Mouse (Mus musculus) limb, embryonic 12.5 days (tissue): Measurements from ENCODE around the gene Gm26897. TPM values are rescaled to one million over a fixed set of nuclear protein-coding genes. Genes with fewer than 3 reads are reported as not detected.

ENCODE experiments used
- ATAC-seq: fragments of 200-750 bp; cut with Nextera tagmentation; 2 replicates; pipeline ENCODE4 v1.8.0; 2017; ENCODE audit warnings: low read depth, moderate TSS enrichment; ENCODE audit not compliant: insufficient number of reproducible peaks, insufficient read depth, low FRiP score, low TSS enrichment
- H3K27ac ChIP-seq: fragments of 300-500 bp; sonication (generic); 2 replicates; pipeline ENCODE4 v1.5.1; 2016; ENCODE audit warnings: mild to moderate bottlenecking, moderate library complexity
- H3K27me3 ChIP-seq: fragments of 300-500 bp; sonication (generic); 2 replicates; pipeline ENCODE4 v1.6.1; 2016; ENCODE audit warnings: mild to moderate bottlenecking, moderate library complexity
- H3K36me3 ChIP-seq: fragments of 300-500 bp; sonication (generic); 2 replicates; pipeline ENCODE4 v1.6.1; 2016; ENCODE audit warnings: mild to moderate bottlenecking, moderate library complexity
- H3K4me1 ChIP-seq: fragments of 300-500 bp; sonication (generic); replicated peaks from 2 replicates; pipeline ENCODE4 v1.6.1; 2016
- H3K4me2 ChIP-seq: fragments of 300-500 bp; sonication (generic); 2 replicates; pipeline ENCODE4 v1.6.1; 2016; ENCODE audit warnings: mild to moderate bottlenecking, moderate library complexity
- H3K4me3 ChIP-seq: fragments of 300-500 bp; sonication (generic); replicated peaks from 2 replicates; pipeline ENCODE4 v1.5.1; 2016; ENCODE audit warnings: mild to moderate bottlenecking
- H3K9ac ChIP-seq: fragments of 300-500 bp; sonication (generic); replicated peaks from 2 replicates; pipeline ENCODE4 v1.6.1; 2016; ENCODE audit warnings: mild to moderate bottlenecking, moderate library complexity
- H3K9me3 ChIP-seq: fragments of 300-500 bp; sonication (generic); 2 replicates; pipeline ENCODE4 v1.6.1; 2016; ENCODE audit warnings: mild to moderate bottlenecking, moderate library complexity
- WGBS: fragments of 180-500 bp; shearing (Covaris S2); methylation state at CpG from one replicate; pipeline ENCODE4 v1.1.7; 2016; 5-methylcytosine and 5-hydroxymethylcytosine counted together
- polyA plus RNA-seq: library from polyadenylated mRNA; unstranded; fragments of >200 nt; fragmentation: Nextera tagmentation; extraction: Ambion mirVana; gene quantifications from 2 replicates; pipeline ENCODE4 v1.2.1, GENCODE M21; 2016

The Gm26897 gene
- polyA plus RNA-seq, 1 experiment from 2014 or later, result not detected

- Histone ChIP-seq H3K9ac (no peak overlapping the region), H3K9me3 (no peaks in the 10 kb centered on the region), H3K27ac (no peak overlapping the region), H3K4me3 (no peak overlapping the region), H3K4me2 (no peak overlapping the region), H3K36me3 (no peaks in the 10 kb centered on the region), H3K4me1 (0 out of 2 replicates have a peak, but pooled peaks cover 5% of the 10 kb centered on the region), H3K27me3 (peaks cover 57% of the 10 kb centered on the region)
- WGBS, result 91% methylated on average over 13 of the region's 13 CpGs
- no peak for ATAC-seq
Measured at GRCm38 (mm10) chr5:111750092-111750491, 16.4 kb downstream of the Gm26897 start.

- H3K4me2 ChIP-seq, result no peak overlapping the region
- H3K4me3 ChIP-seq, result 0 out of 2 replicates have a peak overlapping the region, but pooled peaks have one; percentile 1
Measured at GRCm38 (mm10) chr5:111754484-111755139, 20.9 kb downstream of the Gm26897 start.

GRCm38 (mm10) chr5:111755330-111755729 is 21.6 kb downstream of the Gm26897 start:
- no peaks in the 10 kb centered on the region for H3K36me3 ChIP-seq
- H3K4me2 ChIP-seq, result no peak overlapping the region
- H3K27ac ChIP-seq, result no peak overlapping the region
- WGBS, result 15% methylated on average over 5 of the region's 5 CpGs
- H3K27me3 ChIP-seq, result peaks cover 62% of the 10 kb centered on the region
- ATAC-seq, result no peak
- H3K9ac ChIP-seq, result no peak overlapping the region
- no peak overlapping the region for H3K4me3 ChIP-seq
- no peaks in the 10 kb centered on the region for H3K9me3 ChIP-seq
- 0 out of 2 replicates have a peak, but pooled peaks cover 4% of the 10 kb centered on the region for H3K4me1 ChIP-seq

More at GRCm38 (mm10) chr5:111754484-111755139, 20.9 kb downstream of the Gm26897 start:
- H3K9me3 ChIP-seq, result no peaks in the 10 kb centered on the region
- no peaks in the 10 kb centered on the region for H3K36me3 ChIP-seq
- ATAC-seq, result no peak
- WGBS, result 35% methylated on average over 16 of the region's 16 CpGs
- 0 out of 2 replicates have a peak, but pooled peaks cover 4% of the 10 kb centered on the region for H3K4me1 ChIP-seq
- no peak overlapping the region for H3K27ac ChIP-seq
- no peak overlapping the region; the same call in 1 of the 2 replicates for H3K9ac ChIP-seq
- H3K27me3 ChIP-seq, result peaks cover 61% of the 10 kb centered on the region

GRCm38 (mm10) chr5:111760721-111761480 is 27.2 kb downstream of the Gm26897 start:
- no peak overlapping the region for H3K9ac ChIP-seq
- H3K4me1 ChIP-seq, result peaks cover 18% of the 10 kb centered on the region
- H3K36me3 ChIP-seq, result no peaks in the 10 kb centered on the region
- no peak overlapping the region for H3K27ac ChIP-seq
- no peaks in the 10 kb centered on the region for H3K9me3 ChIP-seq
- ATAC-seq, result no peak
- H3K27me3 ChIP-seq, result peaks cover 76% of the 10 kb centered on the region
- 24% methylated on average over 10 of the region's 10 CpGs for WGBS
- peak overlapping the region; percentile 17 for H3K4me3 ChIP-seq
- H3K4me2 ChIP-seq, result peak overlapping the region; percentile 49

- WGBS, result 1% methylated on average over 12 of the region's 12 CpGs
- Histone ChIP-seq H3K36me3 (no peaks in the 10 kb centered on the region), H3K4me2 (peak overlapping the region; percentile 49), H3K4me3 (peak overlapping the region; percentile 17), H3K9ac (no peak overlapping the region), H3K27ac (no peak overlapping the region), H3K9me3 (no peaks in the 10 kb centered on the region), H3K4me1 (peaks cover 18% of the 10 kb centered on the region), H3K27me3 (peaks cover 81% of the 10 kb centered on the region)
- no peak for ATAC-seq
Measured at GRCm38 (mm10) chr5:111761574-111761973, 27.9 kb downstream of the Gm26897 start.

GRCm38 (mm10) chr5:111762085-111762484 is 28.4 kb downstream of the Gm26897 start:
- peaks cover 18% of the 10 kb centered on the region for H3K4me1 ChIP-seq
- H3K4me3 ChIP-seq, result no peak overlapping the region
- H3K9me3 ChIP-seq, result no peaks in the 10 kb centered on the region
- H3K36me3 ChIP-seq, result no peaks in the 10 kb centered on the region
- ATAC-seq, result no peak
- H3K27ac ChIP-seq, result no peak overlapping the region
- peaks cover 85% of the 10 kb centered on the region for H3K27me3 ChIP-seq
- 10% methylated on average over 17 of the region's 17 CpGs for WGBS
- H3K4me2 ChIP-seq, result peak overlapping the region; percentile 49
- no peak overlapping the region for H3K9ac ChIP-seq

- Histone ChIP-seq H3K27me3 (peaks cover 58% of the 10 kb centered on the region), H3K9me3 (no peaks in the 10 kb centered on the region), H3K4me3 (no peak overlapping the region), H3K27ac (no peak overlapping the region), H3K9ac (no peak overlapping the region), H3K4me2 (no peak overlapping the region), H3K4me1 (peaks cover 38% of the 10 kb centered on the region), H3K36me3 (no peaks in the 10 kb centered on the region)
- ATAC-seq, result no peak
- WGBS, result 72% methylated on average over 15 of the region's 15 CpGs
Measured at GRCm38 (mm10) chr5:111765671-111766290, 32.1 kb downstream of the Gm26897 start.

- Histone ChIP-seq H3K27ac (no peak overlapping the region), H3K4me2 (no peak overlapping the region), H3K4me3 (no peak overlapping the region), H3K27me3 (peaks cover 49% of the 10 kb centered on the region), H3K4me1 (peaks cover 37% of the 10 kb centered on the region), H3K9ac (no peak overlapping the region), H3K9me3 (no peaks in the 10 kb centered on the region), H3K36me3 (no peaks in the 10 kb centered on the region)
- no peak for ATAC-seq
- WGBS, result 80% methylated on average over 4 of the region's 4 CpGs
Measured at GRCm38 (mm10) chr5:111766696-111767095, 33.0 kb downstream of the Gm26897 start.

- ATAC-seq, result peak; percentile 94
- H3K4me2 ChIP-seq, result peak overlapping the region; percentile 38
- WGBS, result 1% methylated on average over 15 of the region's 15 CpGs
- H3K27me3 ChIP-seq, result peaks cover 15% of the 10 kb centered on the region
- no peak overlapping the region for H3K4me3 ChIP-seq
- H3K27ac ChIP-seq, result peak overlapping the region; percentile 88
- H3K9me3 ChIP-seq, result no peaks in the 10 kb centered on the region
- peaks cover 60% of the 10 kb centered on the region for H3K4me1 ChIP-seq
- no peak overlapping the region for H3K9ac ChIP-seq
- no peaks in the 10 kb centered on the region for H3K36me3 ChIP-seq
Measured at GRCm38 (mm10) chr5:111770266-111770665, 36.5 kb downstream of the Gm26897 start.

GRCm38 (mm10) chr5:111772127-111772526 is 38.4 kb downstream of the Gm26897 start:
- ATAC-seq, result no peak
- WGBS, result 16% methylated on average over 8 of the region's 8 CpGs
- no peaks in the 10 kb centered on the region for H3K9me3 ChIP-seq
- H3K4me3 ChIP-seq, result no peak overlapping the region
- H3K27ac ChIP-seq, result peak overlapping the region; percentile 79
- H3K27me3 ChIP-seq, result no peaks in the 10 kb centered on the region; the same call in 1 of the 2 replicates
- peaks cover 60% of the 10 kb centered on the region for H3K4me1 ChIP-seq
- no peak overlapping the region for H3K9ac ChIP-seq
- H3K36me3 ChIP-seq, result no peaks in the 10 kb centered on the region
- H3K4me2 ChIP-seq, result no peak overlapping the region
